In genomic region chr13:101692866-101693691, GRCm38 (mm10) we compare ENCODE assay signal across 8 mouse cellular contexts.
DNase-seq lines count a peak whose midpoint lies in the region; ATAC-seq lines count a peak whose summit lies in the region.

No protein-coding gene starts in this region.

- intact Hi-C loops in heart, postnatal 10 days (cut with DNase I): loop anchor here (5.0 to 10.0 kb wide), 2 partner anchors 376 to 458 kb away; no protein-coding TSS in a partner anchor

- peaks cover 11% of the 10 kb centered on the region for H3K36me3 ChIP-seq in heart, embryonic 13.5 days
- H3K36me3 ChIP-seq in liver, embryonic 12.5 days: peaks cover 21% of the 10 kb centered on the region

- peak overlapping the region; percentile 81 for H3K4me2 ChIP-seq in heart, embryonic 13.5 days
- peak overlapping the region; percentile 95 for H3K4me2 ChIP-seq in liver, embryonic 12.5 days

- H3K27me3 ChIP-seq in heart, embryonic 13.5 days (replicated peaks): no peaks in the 10 kb centered on the region
- H3K27me3 ChIP-seq in liver, embryonic 12.5 days (replicated peaks): no peaks in the 10 kb centered on the region

- WGBS in heart, embryonic 13.5 days: 52% methylated on average over 7 of the region's 7 CpGs
- WGBS in liver, embryonic 12.5 days (ENCODE audit: insufficient replicate concordance): 47% methylated on average over 7 of the region's 7 CpGs

- peak overlapping the region; percentile 83 for H3K9ac ChIP-seq in heart, embryonic 13.5 days
- H3K9ac ChIP-seq in liver, embryonic 12.5 days: peak overlapping the region; percentile 86

- H3K4me1 ChIP-seq in heart, embryonic 13.5 days: peaks cover 55% of the 10 kb centered on the region
- peaks cover 63% of the 10 kb centered on the region for H3K4me1 ChIP-seq in liver, embryonic 12.5 days

- DNase-seq in heart, postnatal 10 days: no peak
- peak; percentile 44 for DNase-seq in MN1 (ENCODE audit: low spot score)
- peak; percentile 60 for DNase-seq in thymus, postnatal 4 days
- DNase-seq in left cerebral cortex, adult 11 months (ENCODE audit: low spot score): no peak
- DNase-seq in ovary, postnatal 10 days (ENCODE audit: low spot score): no peak

- peak overlapping the region; percentile 68 for H3K4me3 ChIP-seq in heart, embryonic 13.5 days
- peak overlapping the region; percentile 76 for H3K4me3 ChIP-seq in liver, embryonic 12.5 days

- peak overlapping the region; percentile 78 for H3K27ac ChIP-seq in heart, embryonic 13.5 days (replicated peaks)
- H3K27ac ChIP-seq in liver, embryonic 12.5 days: peak overlapping the region; percentile 85

- H3K9me3 ChIP-seq in heart, embryonic 13.5 days: no peaks in the 10 kb centered on the region
- no peaks in the 10 kb centered on the region for H3K9me3 ChIP-seq in liver, embryonic 12.5 days (replicated peaks)

- ATAC-seq in heart, embryonic 13.5 days (ENCODE audit: extremely low read depth, insufficient number of reproducible peaks, low FRiP score, low TSS enrichment): no peak
- ATAC-seq in erythroblast, adult 5-6 weeks (replicated peaks; ENCODE audit: low FRiP score, poor library complexity, severe bottlenecking): 0 out of 2 replicates have a peak, but pooled peaks have one; percentile 4
- no peak for ATAC-seq in liver, embryonic 12.5 days

Comparison
In these comparisons a context has a peak if more than half of its experiments do, and no peak if none do; other contexts are left out.
1. DNase-seq: peak in MN1 (single experiment) and thymus, postnatal 4 days (single experiment); none in heart, postnatal 10 days (0 of 2), left cerebral cortex, adult 11 months (single experiment) and ovary, postnatal 10 days (single experiment).